Mouse (Mus musculus) heart, postnatal 4 days (tissue): ENCODE measurements at regions not wholly inside any gene's neighbourhood (a gene's known extent, or its start where the extent isn't known, plus 50 kb on each side); places are given as distances from the start of the nearest gene placed in this dataset.

Experiments
- DNase-seq: peaks from one replicate; pipeline ENCODE4 v3.0.0; 2021

- peak; percentile 13 for DNase-seq
Measured at GRCm38 (mm10) chr13:85639376-85640229, 350.7 kb upstream of the Rasa1 start.

DNA sequence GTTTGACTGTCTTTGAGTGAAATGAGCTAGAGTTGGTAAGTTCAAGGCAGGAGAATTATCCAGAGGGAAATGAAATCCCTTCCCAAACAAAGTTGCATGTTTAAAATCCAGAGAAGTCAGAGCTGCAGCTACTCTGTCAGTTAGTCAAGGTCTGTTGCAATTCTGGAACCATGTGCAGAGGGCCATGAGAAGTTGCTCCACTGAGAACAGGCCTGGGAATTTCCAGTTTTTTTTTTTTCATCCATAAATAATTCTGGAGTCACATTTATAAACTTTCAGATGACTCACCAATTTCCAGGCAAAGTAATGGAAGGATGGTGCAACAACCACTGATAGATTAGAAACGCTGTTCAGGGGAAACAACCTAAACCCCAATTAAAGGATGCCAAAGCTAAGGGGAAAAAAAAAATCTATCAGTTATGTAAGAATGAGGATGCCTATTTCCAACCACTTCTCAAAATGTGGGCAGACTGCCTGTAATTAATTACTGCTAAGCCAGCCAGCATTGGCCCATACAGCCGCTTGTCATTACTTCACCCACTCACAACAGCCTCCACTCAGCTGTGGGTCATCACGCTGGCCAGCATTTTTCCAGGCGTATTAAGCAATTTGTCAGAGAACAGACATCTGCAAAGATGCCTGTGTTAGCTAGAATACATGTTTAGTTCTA is 340.7 kb upstream of the Rasa1 start:
- DNase-seq = no peak
